Mouse (Mus musculus) neural tube, postnatal 0 days (tissue): ENCODE data around the gene Polr3gl. TPM values are rescaled to one million over a fixed set of nuclear protein-coding genes. Genes with fewer than 3 reads are reported as not detected.

ENCODE experiments used
- polyA plus RNA-seq: library from polyadenylated mRNA; unstranded; fragments of >200 nt; fragmentation: Nextera tagmentation; extraction: Ambion mirVana; gene quantifications from 2 replicates; pipeline ENCODE4 v1.2.1, GENCODE M21; 2015

The Polr3gl gene
- 29.4 and 31.7 TPM in 2 replicates for polyA plus RNA-seq

DNA sequence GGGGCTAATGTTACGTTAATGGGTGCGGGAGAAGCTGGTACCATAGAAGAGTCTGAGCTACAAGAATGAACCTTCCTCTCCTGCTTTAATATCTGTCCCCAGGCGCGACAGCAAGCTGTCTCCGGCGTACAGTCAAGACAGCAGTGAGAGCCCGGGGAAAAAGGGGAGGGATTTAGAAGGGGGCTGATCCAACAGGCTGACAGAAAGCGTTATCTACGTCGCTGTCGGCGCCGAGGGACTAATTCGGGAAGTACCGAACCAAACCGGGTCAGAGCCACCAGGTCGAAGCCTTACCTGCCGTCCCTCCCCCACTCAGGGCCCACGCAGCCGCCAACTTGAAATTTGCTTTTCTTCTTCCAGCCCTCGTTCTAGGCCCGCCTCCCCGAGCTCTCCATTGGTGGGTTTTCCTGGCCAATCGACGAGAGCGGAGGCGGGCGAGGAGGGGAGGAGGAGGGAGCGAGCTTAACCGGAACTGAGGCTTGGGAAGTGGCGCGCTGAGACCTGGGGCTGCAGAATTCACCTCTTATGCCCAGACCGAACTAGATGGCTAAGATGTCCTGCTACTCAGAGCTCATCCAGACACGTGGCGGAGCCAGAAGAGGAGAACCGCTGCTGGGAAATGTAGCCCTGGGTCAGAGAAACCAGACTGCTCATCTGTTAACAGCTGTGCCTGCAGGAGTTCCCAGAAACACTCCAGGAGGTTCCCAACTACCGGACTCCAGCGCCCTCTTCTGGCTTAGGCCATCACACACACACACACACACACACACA is at the start of gene Polr3gl:
Gene Polr3gl, minus strand, starts transcription at position 392 of the 771 bp plus-strand sequence.

DNA sequence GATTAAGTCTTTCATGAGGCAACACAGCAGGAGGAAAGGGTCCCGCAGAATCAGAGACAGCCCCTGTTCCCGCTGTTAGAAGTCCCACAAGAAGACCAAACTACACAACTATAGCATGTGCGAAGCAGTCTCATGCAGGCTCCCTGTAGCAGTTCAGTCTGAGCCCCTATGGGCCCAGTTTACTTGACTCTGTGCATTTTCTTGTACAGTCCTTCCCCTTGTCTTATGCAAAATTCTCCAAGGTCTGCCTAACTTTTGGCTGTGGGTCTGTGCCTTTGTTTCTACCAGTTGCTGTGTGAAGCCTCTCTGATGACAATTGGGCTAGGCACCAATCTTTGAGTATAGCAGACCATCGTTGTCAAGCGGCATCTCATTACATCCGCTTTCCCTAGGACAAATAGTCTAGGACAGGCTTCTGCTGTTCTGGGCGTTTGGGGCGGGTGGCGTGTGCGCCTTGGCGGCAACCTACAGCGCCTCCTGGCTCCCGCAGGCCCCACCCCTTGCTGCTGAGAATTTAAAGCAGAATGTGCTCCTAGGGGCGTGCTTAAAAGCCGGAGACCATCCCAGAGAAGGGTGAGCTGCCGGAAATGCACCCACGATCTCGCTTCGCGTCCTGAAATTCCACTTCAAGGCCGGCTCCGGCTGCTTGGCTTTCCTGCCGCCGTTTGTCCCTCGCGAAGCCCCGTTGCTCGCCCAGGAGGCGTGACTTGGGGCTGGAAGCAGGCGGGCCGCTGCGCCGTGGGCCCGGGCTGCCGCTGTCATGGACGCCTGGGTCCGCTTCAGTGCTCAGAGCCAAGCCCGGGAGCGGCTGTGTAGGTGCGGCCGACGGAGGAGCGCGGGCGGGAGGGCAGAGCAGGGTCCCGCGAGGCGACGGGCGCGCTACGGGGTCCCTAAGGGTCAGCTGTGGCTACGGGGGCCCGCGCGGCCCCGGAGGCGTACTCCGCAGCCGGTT is 41.2 kb upstream of the Polr3gl start, which contains the start of the genes Pex11b and Gm42957:
Gene Pex11b, plus strand, starts transcription at position 449 of the 952 bp plus-strand sequence.
Gene Gm42957, plus strand, starts transcription at position 547 of the 952 bp plus-strand sequence.

DNA sequence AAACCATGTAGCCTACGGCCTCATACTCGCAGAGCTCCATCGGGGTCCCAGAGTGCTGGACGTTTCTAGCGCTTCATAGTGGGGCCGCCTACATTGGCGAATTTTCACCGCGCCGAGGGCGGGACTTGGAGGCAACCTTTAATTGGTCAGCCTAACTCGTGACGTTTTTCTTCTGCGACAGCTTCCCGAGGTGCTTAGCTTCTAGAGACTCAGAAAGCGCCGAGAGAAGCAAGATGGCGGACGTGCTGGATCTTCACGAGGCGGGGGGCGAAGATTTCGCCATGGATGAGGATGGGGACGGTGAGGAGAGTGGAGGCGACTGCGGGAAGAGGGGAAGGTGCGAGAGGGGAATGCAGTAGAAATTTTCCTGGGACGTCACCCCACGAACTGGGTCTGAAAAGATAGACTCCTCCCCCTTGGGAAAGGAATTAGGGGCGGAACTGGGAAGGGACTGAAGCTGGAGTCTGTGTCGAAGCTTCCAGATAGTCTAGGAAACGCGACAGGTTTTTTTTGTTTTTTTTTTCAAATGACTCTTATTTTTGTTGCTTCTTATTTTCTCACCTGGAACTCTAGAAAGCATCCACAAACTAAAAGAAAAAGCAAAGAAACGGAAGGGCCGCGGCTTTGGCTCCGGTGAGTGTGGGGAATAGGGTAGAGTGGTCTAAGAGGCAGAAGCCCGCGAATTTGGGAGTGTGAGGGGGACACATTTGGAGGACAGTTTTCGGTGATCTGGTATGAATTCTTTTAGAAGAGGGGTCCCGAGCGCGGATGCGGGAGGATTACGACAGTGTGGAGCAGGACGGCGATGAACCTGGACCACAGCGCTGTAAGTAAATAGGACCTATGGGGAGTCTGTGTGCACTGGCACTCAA is 36.0 kb upstream of the Polr3gl start, which contains the start of gene Rbm8a:
Gene Rbm8a, plus strand, starts transcription at position 205 of the 872 bp plus-strand sequence.

DNA sequence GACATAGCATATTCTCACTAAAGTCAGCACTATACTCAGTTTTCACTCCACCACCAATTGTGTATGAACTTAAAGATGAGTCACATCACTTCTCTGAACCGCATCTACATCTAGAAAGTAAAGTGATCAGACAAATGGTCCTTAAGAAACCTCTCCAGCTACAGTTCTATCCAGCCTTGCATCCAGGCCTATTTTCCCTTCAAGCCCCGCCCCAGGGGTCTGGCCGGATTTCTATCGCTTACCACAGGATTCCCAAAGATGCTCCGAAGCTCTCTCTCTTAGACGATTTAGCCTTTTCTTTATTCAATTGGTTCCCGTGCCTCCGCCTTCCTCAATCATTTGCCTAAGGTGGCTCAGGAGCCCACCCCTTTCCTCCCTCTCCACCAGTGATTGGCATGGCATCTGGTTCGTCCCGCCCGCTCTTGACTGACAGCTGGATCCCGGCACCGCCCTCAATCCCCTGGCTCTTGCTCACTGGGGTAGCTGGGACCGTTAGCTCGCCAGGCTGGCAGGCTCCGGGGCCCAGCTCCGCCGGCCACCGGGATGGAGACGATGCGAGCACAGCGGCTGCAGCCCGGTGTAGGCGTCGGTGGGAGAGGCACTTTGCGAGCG is 6.8 kb upstream of the Polr3gl start, which contains the start of gene Lix1l:
Gene Lix1l, plus strand, starts transcription at position 511 of the 612 bp plus-strand sequence.

DNA sequence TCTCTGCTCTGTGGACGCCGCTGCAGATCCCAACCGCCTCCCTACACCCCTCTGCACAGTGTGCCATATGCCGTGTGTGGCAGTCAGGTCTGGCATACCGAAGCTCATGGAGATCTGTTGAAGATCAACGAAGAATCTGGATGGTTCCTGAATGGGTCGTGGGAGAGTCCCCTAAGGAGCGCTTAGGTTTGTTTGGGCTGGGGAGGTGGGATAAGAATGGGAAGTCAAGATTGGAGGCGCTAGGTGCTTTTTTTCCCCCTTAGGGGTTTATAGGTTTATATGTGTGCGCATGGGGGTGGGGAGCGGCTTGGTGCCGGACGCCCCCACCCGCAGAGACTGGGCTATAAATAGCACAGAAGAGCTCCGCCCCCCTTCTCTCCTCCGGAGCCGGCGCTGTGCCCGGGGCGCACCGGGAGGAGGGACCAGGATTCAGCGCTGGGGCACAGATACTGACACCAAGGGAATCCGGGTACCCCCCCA is 2.3 kb upstream of the Polr3gl start, which contains the start of gene Ankrd34a:
Gene Ankrd34a, plus strand, starts transcription at position 409 of the 480 bp plus-strand sequence.

DNA sequence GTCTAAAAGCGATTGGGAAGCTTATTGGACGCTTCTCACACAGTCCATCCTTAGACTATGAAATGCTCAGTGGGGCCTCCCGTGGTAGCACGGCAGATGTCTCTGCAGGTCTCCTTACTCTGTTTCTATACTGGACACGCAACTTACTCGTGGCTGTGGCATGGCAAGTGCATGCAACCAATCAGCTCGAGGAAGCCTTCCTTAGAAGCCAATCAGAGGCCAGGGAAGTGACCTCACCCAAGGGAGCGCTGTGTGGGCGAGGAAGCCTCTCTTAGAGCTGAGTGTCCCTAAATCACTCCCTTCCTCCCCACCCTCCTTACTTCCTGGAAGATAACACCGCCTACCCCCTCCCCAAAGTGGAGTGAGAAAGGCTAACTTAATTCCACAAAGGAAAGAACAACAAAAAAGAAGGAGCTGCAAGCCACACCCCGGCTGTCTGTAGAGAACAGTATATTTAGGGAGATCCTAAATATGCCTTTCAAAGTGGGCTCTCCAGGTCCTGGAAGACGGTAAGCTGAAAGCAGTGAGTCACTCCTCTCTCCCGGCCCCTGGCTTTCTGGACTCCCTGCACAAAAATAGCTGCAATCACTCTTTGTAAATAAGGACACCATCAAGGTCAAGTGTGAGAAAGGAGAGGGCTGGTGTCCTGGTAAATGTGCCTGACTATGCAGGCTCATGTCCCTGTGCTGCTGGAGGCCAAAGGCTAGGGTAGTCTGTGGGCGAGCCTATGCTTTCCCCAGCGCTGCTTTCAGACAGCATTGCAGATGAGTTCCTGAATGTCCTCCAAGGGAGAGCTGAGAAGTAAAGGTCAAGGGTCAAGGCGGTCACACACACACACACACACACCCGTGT is 17.1 kb downstream of the Polr3gl start, which contains the start of gene Gm16253:
Gene Gm16253, plus strand, starts transcription at position 295 of the 852 bp plus-strand sequence.

DNA sequence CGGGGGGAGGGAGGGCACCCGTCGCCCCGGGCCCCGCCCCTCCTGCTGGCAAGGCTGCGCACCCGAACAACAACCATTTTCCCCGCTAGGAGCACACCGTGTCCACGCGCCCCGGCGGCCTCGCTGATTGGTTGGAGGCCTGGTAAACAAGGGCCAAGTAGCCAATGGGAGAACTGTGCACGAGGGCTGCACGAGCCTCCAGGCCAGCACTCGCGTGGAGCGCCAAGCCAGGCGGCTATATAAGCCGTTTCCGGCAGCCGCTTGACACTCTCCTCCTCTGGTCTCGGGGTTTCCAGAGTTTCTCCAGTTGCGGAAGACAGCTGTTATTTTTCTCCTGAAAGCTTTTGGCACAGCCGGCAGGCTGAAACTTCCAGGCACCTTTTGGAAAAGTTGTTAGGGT is 36.3 kb downstream of the Polr3gl start, which contains the start of gene Txnip:
Gene Txnip, plus strand, starts transcription at position 264 of the 400 bp plus-strand sequence.

Other genes starting within 250 kb of the Polr3gl start
- 0.21 TPM in 1 of 2 replicates, not detected in the other for gene BC107364, start 141.9 kb downstream of the Polr3gl start, polyA plus RNA-seq
- gene Hfe2, start 69.0 kb downstream of the Polr3gl start, polyA plus RNA-seq: 2.9 and 3.4 TPM in 2 replicates
- 67.9 and 71.6 TPM in 2 replicates for gene Txnip, start 36.2 kb downstream of the Polr3gl start, polyA plus RNA-seq
- 1.0 and 1.7 TPM in 2 replicates for gene Gm16253, start 17.2 kb downstream of the Polr3gl start, polyA plus RNA-seq
- 19.9 and 23.3 TPM in 2 replicates for gene Ankrd34a, start 2.5 kb upstream of the Polr3gl start, polyA plus RNA-seq
- 6.8 and 7.1 TPM in 2 replicates for gene Lix1l, start 7.0 kb upstream of the Polr3gl start, polyA plus RNA-seq
- 83.0 and 95.3 TPM in 2 replicates for gene Rbm8a, start 35.8 kb upstream of the Polr3gl start, polyA plus RNA-seq
- 66.2 and 76.0 TPM in 2 replicates for gene Pex11b, start 41.2 kb upstream of the Polr3gl start, polyA plus RNA-seq
- gene Gm42957, start 41.3 kb upstream of the Polr3gl start, polyA plus RNA-seq: 0.05 and 0.09 TPM in 2 replicates
- 0.85 and 1.7 TPM in 2 replicates for gene Itga10, start 51.4 kb upstream of the Polr3gl start, polyA plus RNA-seq
- 3.3 and 3.6 TPM in 2 replicates for gene Ankrd35, start 76.0 kb upstream of the Polr3gl start, polyA plus RNA-seq
- gene Pias3, start 102.2 kb upstream of the Polr3gl start, polyA plus RNA-seq: 33.1 and 40.1 TPM in 2 replicates
- 19.4 and 23.6 TPM in 2 replicates for gene Nudt17, start 114.4 kb upstream of the Polr3gl start, polyA plus RNA-seq
- gene Polr3c, start 133.4 kb upstream of the Polr3gl start, polyA plus RNA-seq: 26.7 and 28.2 TPM in 2 replicates
- gene Rnf115, start 133.5 kb upstream of the Polr3gl start, polyA plus RNA-seq: 71.8 and 80.0 TPM in 2 replicates
- 0.09 TPM in 1 of 2 replicates, not detected in the other for gene Pdzk1, start 235.1 kb upstream of the Polr3gl start, polyA plus RNA-seq
- gene Cd160, start 235.2 kb upstream of the Polr3gl start, polyA plus RNA-seq: 0.23 and 0.29 TPM in 2 replicates